Mouse (Mus musculus) kidney, adult 2 months (tissue): Measurements from ENCODE around the gene Gpr146.

ENCODE experiments used
- CTCF ChIP-seq: fragments of 200-500 bp; conservative IDR thresholded peaks from 2 replicates; pipeline ENCODE4 v1.5.1; 2011; ENCODE audit warnings: low read depth, mild to moderate bottlenecking, control low read depth, low read length, moderate library complexity, mixed read lengths; ENCODE audit not compliant: insufficient read depth, insufficient read length
- POLR2A ChIP-seq: fragments of 200-500 bp; IDR thresholded peaks from one replicate; pipeline ENCODE4 v1.6.1; 2011; ENCODE audit warnings: low read depth, low read length, control low read depth

DNA sequence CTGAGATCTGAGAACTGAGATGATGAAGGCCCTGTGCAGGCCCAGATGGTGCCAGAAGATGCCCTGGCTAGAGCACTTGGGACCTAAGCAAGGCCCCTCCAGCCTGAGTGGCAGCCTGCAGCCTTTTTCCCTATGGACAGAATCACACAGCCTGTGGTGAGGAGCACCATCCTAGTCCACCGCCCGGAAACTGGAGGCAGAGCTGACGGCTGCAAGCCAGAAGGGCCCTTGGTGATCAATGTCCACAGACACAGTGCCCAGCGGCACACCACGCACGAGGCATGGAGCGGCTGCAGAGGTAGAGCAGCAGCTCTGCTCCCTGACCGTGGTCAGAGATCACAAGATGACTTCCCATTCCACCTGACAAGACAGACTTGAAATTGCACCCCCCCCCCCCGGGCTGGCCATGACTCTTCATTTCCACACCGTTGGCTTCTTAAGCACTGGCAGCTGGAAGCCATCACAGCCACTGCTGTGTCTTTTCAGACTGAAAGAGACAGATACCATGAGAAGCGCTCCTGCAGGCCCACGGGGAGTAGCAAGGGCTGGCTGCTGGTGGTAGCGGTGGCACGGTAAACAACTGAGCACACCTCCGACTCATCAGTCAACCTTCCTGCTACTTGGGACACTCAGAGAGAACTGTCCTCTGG lies 34.3 kb downstream of the Gpr146 start:
- TF ChIP-seq CTCF (no peak), POLR2A (no peak)
